Mouse (Mus musculus) heart, embryonic 15.5 days (tissue): ENCODE data around the gene Wdr25. TPM values are rescaled to one million over a fixed set of nuclear protein-coding genes. Genes with fewer than 3 reads are reported as not detected.

Experiments
- ATAC-seq: fragments of 200-750 bp; cut with Nextera tagmentation; replicated peaks from 2 replicates; pipeline ENCODE4 v1.8.0; 2017; ENCODE audit warnings: low read depth, moderate TSS enrichment; ENCODE audit not compliant: insufficient number of reproducible peaks, insufficient read depth, low FRiP score
- H3K27ac ChIP-seq: fragments of 300-500 bp; sonication (generic); 2 replicates; pipeline ENCODE4 v1.5.1; 2015; ENCODE audit warnings: mild to moderate bottlenecking, inconsistent platforms
- H3K27me3 ChIP-seq: fragments of 300-500 bp; sonication (generic); 2 replicates; pipeline ENCODE4 v1.6.1; 2015; ENCODE audit warnings: inconsistent platforms
- H3K36me3 ChIP-seq: fragments of 300-500 bp; sonication (generic); 2 replicates; pipeline ENCODE4 v1.6.1; 2015; ENCODE audit warnings: mild to moderate bottlenecking, inconsistent platforms
- H3K4me1 ChIP-seq: fragments of 300-500 bp; sonication (generic); replicated peaks from 2 replicates; pipeline ENCODE4 v1.6.1; 2015; ENCODE audit warnings: inconsistent platforms
- H3K4me2 ChIP-seq: fragments of 300-500 bp; sonication (generic); 2 replicates; pipeline ENCODE4 v1.6.1; 2015; ENCODE audit warnings: inconsistent platforms, mild to moderate bottlenecking, moderate library complexity
- H3K4me3 ChIP-seq: fragments of 300-500 bp; sonication (generic); 2 replicates; pipeline ENCODE4 v1.5.1; 2015; ENCODE audit warnings: mild to moderate bottlenecking, inconsistent platforms
- H3K9ac ChIP-seq: fragments of 300-500 bp; sonication (generic); 2 replicates; pipeline ENCODE4 v1.6.1; 2015; ENCODE audit warnings: mild to moderate bottlenecking, inconsistent platforms
- H3K9me3 ChIP-seq: fragments of 300-500 bp; sonication (generic); replicated peaks from 2 replicates; pipeline ENCODE4 v1.6.1; 2016; ENCODE audit warnings: inconsistent platforms
- WGBS: fragments of 180-500 bp; shearing (Covaris S2); methylation state at CpG from one replicate; pipeline ENCODE4 v1.1.7; 2015; ENCODE audit warnings: mixed read lengths; 5-methylcytosine and 5-hydroxymethylcytosine counted together
- polyA plus RNA-seq: library from polyadenylated mRNA; unstranded; fragments of >200 nt; fragmentation: Nextera tagmentation; extraction: Ambion mirVana; gene quantifications from 2 replicates; pipeline ENCODE4 v1.2.1, GENCODE M21; 2015

Gene Wdr25
- polyA plus RNA-seq, 1 experiment from 2014 or later = 3.8 TPM

DNA sequence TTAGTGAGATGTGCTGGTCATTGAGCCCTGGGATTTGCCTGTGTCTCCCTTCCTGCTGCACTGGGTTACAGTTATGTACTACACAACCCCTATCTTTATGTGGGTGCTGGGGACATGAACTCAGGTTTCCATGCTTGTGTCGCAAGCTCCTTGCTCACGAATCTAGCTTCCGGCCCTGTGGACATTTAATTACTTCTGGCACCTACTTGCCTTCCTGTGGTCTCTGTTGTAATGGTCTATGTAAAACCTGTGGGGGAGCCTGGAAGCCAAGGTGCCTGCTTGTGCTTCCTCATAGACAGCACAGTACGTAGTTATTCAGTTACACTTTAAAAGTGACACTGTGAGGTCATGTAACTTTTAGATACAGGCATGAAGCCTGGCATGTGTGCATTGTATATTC lies 44.1 kb downstream of the Wdr25 start:
- H3K4me2 ChIP-seq = no peak overlapping the region
- H3K9ac ChIP-seq = no peak overlapping the region
- WGBS = 76% methylated on average over 4 of the region's 4 CpGs
- 0 out of 2 replicates have a peak overlapping the region, but pooled peaks have one; percentile 20 for H3K27ac ChIP-seq
- no peaks in the 10 kb centered on the region for H3K36me3 ChIP-seq
- no peak for ATAC-seq
- peaks cover 14% of the 10 kb centered on the region for H3K4me1 ChIP-seq
- H3K27me3 ChIP-seq = no peaks in the 10 kb centered on the region
- H3K9me3 ChIP-seq = no peaks in the 10 kb centered on the region
- no peak overlapping the region for H3K4me3 ChIP-seq

DNA sequence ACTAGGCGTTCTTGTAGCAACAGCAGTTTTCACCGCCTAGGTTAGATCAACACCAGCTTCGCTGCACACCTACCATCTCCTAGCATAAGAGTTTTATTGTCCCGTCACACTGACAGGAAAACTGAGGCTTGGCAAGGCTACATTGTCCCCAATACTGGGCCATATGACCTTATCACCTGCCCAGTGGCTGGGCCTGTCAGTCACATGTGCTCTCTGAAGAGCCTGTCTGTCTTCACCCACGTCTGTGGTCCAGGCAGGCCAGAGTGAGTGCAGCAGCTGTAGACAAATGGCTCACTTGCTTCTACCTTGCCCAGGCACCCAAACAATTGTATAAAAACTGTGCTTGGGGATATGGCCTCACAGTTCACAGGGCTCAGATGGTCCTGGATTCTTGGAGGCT lies 45.4 kb downstream of the Wdr25 start:
- H3K27ac ChIP-seq = no peak overlapping the region
- no peak for ATAC-seq
- H3K4me3 ChIP-seq = no peak overlapping the region
- peaks cover 14% of the 10 kb centered on the region for H3K4me1 ChIP-seq
- no peaks in the 10 kb centered on the region for H3K27me3 ChIP-seq
- 79% methylated on average over 5 of the region's 5 CpGs for WGBS
- H3K9ac ChIP-seq = no peak overlapping the region
- H3K36me3 ChIP-seq = no peaks in the 10 kb centered on the region
- no peak overlapping the region for H3K4me2 ChIP-seq
- H3K9me3 ChIP-seq = no peaks in the 10 kb centered on the region

GRCm38 (mm10) chr12:108939317-108939716 lies 45.9 kb downstream of the Wdr25 start:
- no peak overlapping the region for H3K27ac ChIP-seq

GRCm38 (mm10) chr12:108940255-108940654 lies 46.8 kb downstream of the Wdr25 start:
- no peaks in the 10 kb centered on the region for H3K9me3 ChIP-seq
- H3K4me3 ChIP-seq = no peak overlapping the region
- no peak overlapping the region for H3K27ac ChIP-seq
- H3K4me1 ChIP-seq = peaks cover 14% of the 10 kb centered on the region
- H3K4me2 ChIP-seq = no peak overlapping the region
- no peak overlapping the region for H3K9ac ChIP-seq
- no peak for ATAC-seq
- no peaks in the 10 kb centered on the region for H3K27me3 ChIP-seq
- WGBS = 46% methylated on average over 1 of the region's 1 CpGs
- no peaks in the 10 kb centered on the region for H3K36me3 ChIP-seq

More at GRCm38 (mm10) chr12:108939317-108939716, 45.9 kb downstream of the Wdr25 start:
- no peak overlapping the region for H3K9ac ChIP-seq
- no peaks in the 10 kb centered on the region for H3K9me3 ChIP-seq
- WGBS = 73% methylated on average over 9 of the region's 9 CpGs
- no peaks in the 10 kb centered on the region for H3K27me3 ChIP-seq
- no peak overlapping the region for H3K4me3 ChIP-seq
- H3K4me1 ChIP-seq = peaks cover 14% of the 10 kb centered on the region
- H3K36me3 ChIP-seq = no peaks in the 10 kb centered on the region
- ATAC-seq = no peak
- H3K4me2 ChIP-seq = no peak overlapping the region

DNA sequence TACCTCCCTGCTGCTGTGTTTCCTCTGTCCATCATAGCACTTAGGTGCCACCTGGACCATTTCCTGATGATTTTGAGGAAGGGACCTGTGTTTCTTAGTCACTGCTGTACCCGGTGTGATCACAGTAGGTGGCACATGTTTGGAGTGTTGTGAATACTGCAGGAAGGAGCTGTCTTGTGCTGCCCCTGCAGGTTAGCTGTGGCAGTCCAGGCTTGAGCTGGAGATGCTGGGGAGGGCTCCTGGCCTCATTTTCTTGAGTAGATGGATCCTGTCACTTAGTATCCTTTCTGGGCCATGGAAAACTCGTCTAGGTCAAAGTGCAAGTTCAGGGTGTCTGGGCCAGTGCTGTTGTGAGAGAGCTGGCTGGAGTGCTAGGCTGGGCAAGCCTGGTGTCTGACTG lies 47.9 kb downstream of the Wdr25 start:
- peaks cover 12% of the 10 kb centered on the region for H3K4me1 ChIP-seq
- no peaks in the 10 kb centered on the region for H3K36me3 ChIP-seq
- H3K9ac ChIP-seq = no peak overlapping the region
- no peak overlapping the region for H3K27ac ChIP-seq
- 56% methylated on average over 2 of the region's 2 CpGs for WGBS
- ATAC-seq = no peak
- no peak overlapping the region for H3K4me3 ChIP-seq
- H3K4me2 ChIP-seq = no peak overlapping the region
- no peaks in the 10 kb centered on the region for H3K9me3 ChIP-seq
- H3K27me3 ChIP-seq = no peaks in the 10 kb centered on the region

DNA sequence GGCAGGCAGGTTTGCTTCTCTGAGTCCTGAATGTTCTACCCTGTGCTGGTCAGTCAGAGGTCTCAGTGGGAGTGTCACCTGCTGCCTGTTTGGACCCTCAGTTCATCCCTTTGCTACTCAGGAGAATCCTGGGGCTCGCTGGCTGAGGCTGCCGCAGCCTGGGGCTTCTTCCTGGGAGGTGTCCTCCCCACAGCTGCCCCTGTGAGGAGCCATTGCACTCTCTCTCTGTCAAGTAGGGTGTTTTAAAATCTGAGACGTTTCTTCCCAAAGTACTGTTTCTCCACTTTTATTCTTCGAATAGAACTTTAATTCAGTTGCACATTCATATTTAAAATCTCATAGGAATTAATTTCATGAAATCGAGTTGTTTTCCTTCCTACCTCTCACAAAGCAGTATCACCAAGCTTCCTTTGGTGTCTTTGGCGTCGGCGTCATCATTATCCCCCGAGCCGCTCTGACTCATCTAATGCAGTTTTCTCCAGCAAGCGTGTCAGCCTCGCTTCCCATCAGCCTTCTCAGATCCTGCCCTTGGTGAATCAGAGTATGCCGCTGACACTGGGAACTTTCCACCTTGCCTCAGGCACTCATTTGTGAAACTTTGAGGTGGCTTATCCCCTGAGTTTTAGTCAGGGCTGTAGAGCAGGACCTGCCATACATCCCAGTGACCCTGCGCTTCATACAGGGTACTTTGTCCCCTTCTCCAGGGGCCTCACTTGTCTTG lies 48.9 kb downstream of the Wdr25 start:
- H3K27ac ChIP-seq = no peak overlapping the region
- peaks cover 3% of the 10 kb centered on the region; the same call in 1 of the 2 replicates for H3K4me1 ChIP-seq
- H3K27me3 ChIP-seq = no peaks in the 10 kb centered on the region
- H3K9ac ChIP-seq = no peak overlapping the region
- ATAC-seq = no peak
- H3K4me2 ChIP-seq = no peak overlapping the region
- H3K36me3 ChIP-seq = no peaks in the 10 kb centered on the region
- no peaks in the 10 kb centered on the region for H3K9me3 ChIP-seq
- 80% methylated on average over 14 of the region's 14 CpGs for WGBS
- no peak overlapping the region for H3K4me3 ChIP-seq

- 0 out of 2 replicates have a peak, but pooled peaks cover 4% of the 10 kb centered on the region for H3K27me3 ChIP-seq
- no peak overlapping the region for H3K27ac ChIP-seq
- no peak overlapping the region for H3K4me2 ChIP-seq
- no peak overlapping the region for H3K9ac ChIP-seq
- no peak for ATAC-seq
- H3K4me1 ChIP-seq = peaks cover 5% of the 10 kb centered on the region
- no peak overlapping the region for H3K4me3 ChIP-seq
- no peaks in the 10 kb centered on the region for H3K36me3 ChIP-seq
- 66% methylated on average over 9 of the region's 9 CpGs for WGBS
- H3K9me3 ChIP-seq = no peaks in the 10 kb centered on the region
These were observed 59.6 kb downstream of the Wdr25 start for GRCm38 (mm10) chr12:108953011-108953550.

DNA sequence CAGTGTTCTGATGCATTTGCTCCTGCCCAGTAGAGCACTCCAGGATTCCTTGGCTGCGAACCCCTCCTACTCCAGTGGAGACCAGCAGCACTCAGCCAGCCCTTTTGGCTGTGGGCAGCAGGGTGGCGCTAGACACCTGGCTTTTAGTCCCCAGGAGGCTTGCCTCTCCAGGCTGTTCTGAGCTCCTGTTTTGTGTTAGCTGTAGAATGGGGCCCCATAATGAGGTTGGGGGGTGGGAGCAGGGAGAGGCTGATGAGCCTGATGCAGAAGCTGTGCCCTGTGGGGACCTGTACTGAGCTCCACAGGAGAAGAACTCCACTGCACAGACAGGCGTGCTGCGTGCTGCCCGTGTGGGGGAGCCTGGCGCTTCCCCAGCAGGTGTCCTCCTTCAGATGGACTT lies 60.4 kb downstream of the Wdr25 start:
- no peak; the same call in 1 of the 2 replicates for ATAC-seq

GRCm38 (mm10) chr12:108954456-108954855 lies 61.0 kb downstream of the Wdr25 start:
- no peaks in the 10 kb centered on the region for H3K9me3 ChIP-seq
- WGBS = 56% methylated on average over 2 of the region's 2 CpGs

More for the DNA sequence above, 60.4 kb downstream of the Wdr25 start:
- H3K9ac ChIP-seq = no peak overlapping the region
- no peak overlapping the region for H3K4me3 ChIP-seq
- no peak overlapping the region for H3K4me2 ChIP-seq
- WGBS = 26% methylated on average over 6 of the region's 6 CpGs
- no peak overlapping the region for H3K27ac ChIP-seq
- H3K27me3 ChIP-seq = 0 out of 2 replicates have a peak, but pooled peaks cover 8% of the 10 kb centered on the region
- H3K36me3 ChIP-seq = no peaks in the 10 kb centered on the region
- H3K9me3 ChIP-seq = no peaks in the 10 kb centered on the region
- H3K4me1 ChIP-seq = peaks cover 7% of the 10 kb centered on the region

GRCm38 (mm10) chr12:108958483-108958882 lies 65.1 kb downstream of the Wdr25 start:
- no peaks in the 10 kb centered on the region for H3K36me3 ChIP-seq
- 68% methylated on average over 7 of the region's 7 CpGs for WGBS
- peaks cover 23% of the 10 kb centered on the region for H3K4me1 ChIP-seq
- no peak overlapping the region for H3K4me3 ChIP-seq
- peak overlapping the region; percentile 54 for H3K4me2 ChIP-seq
- no peak for ATAC-seq
- H3K9ac ChIP-seq = no peak overlapping the region
- peaks cover 13% of the 10 kb centered on the region for H3K27me3 ChIP-seq
- H3K27ac ChIP-seq = no peak overlapping the region
- no peaks in the 10 kb centered on the region for H3K9me3 ChIP-seq

More at GRCm38 (mm10) chr12:108954456-108954855, 61.0 kb downstream of the Wdr25 start:
- Histone ChIP-seq H3K9ac (no peak overlapping the region), H3K4me1 (peaks cover 12% of the 10 kb centered on the region), H3K4me3 (no peak overlapping the region), H3K36me3 (no peaks in the 10 kb centered on the region), H3K27ac (no peak overlapping the region), H3K27me3 (0 out of 2 replicates have a peak, but pooled peaks cover 8% of the 10 kb centered on the region), H3K4me2 (no peak overlapping the region)
- ATAC-seq = no peak

DNA sequence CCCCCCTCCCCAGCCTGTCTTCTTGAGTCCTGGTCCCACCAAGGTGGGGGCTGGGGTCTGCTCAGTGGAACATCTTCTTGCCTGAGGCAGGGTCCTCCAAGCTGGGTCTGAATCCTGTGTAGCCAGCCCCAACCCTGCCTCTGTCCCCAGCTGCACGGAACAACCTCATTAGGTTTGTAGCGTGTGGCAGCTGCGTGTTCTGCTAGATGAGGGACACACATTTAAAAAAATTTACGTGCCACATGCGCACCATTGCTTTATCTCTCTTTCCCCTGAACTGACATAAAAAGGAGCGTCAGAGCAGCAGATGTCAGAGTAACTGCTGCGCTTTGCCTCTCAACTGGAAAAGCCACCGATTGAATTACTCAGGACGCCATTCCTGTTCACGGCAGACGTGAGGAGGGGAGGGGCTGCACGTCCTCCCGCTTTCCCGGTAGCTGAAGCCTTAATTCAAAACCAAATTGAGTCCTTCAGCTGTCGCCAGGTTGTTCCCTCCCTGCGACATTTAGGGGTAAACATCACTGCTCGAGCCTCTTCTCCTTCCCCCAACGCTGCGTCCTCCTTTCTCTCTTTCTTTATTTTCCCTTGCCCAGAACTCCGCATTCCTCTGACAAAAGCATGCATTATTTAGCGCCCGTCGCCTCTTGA lies 65.7 kb downstream of the Wdr25 start:
- no peaks in the 10 kb centered on the region for H3K36me3 ChIP-seq
- H3K9me3 ChIP-seq = no peaks in the 10 kb centered on the region
- WGBS = 11% methylated on average over 23 of the region's 23 CpGs
- H3K4me1 ChIP-seq = peaks cover 18% of the 10 kb centered on the region
- H3K4me2 ChIP-seq = peak overlapping the region; percentile 54
- H3K27me3 ChIP-seq = peaks cover 13% of the 10 kb centered on the region
- H3K9ac ChIP-seq = peak overlapping the region; percentile 7; the same call in 1 of the 2 replicates
- peak overlapping the region; percentile 23 for H3K4me3 ChIP-seq
- no peak for ATAC-seq
- no peak overlapping the region for H3K27ac ChIP-seq
